Mouse (Mus musculus): ENCODE results near the gene Astn2.

- TF ChIP-seq POLR2A (IDR thresholded peaks at IDR 0.05; ENCODE audit: borderline replicate concordance, control insufficient read depth, low read depth, low read length) (no peak), CTCF (IDR thresholded peaks at IDR 0.05; ENCODE audit: control insufficient read depth, insufficient read depth, low read length) (no peak)
Observed at GRCm38 (mm10) chr4:65744088-65744610, 660.3 kb downstream of the Astn2 start.

Measured in bone marrow, adult 2 months (tissue).